Mouse (Mus musculus) heart, embryonic 15.5 days (tissue): Measurements from ENCODE around the gene Spag7. TPM values are rescaled to one million over a fixed set of nuclear protein-coding genes. Genes with fewer than 3 reads are reported as not detected.

Experiments used
- ATAC-seq: fragments of 200-750 bp; cut with Nextera tagmentation; replicated peaks from 2 replicates; pipeline ENCODE4 v1.8.0; 2017; ENCODE audit warnings: low read depth, moderate TSS enrichment; ENCODE audit not compliant: insufficient number of reproducible peaks, insufficient read depth, low FRiP score
- H3K27ac ChIP-seq: fragments of 300-500 bp; sonication (generic); 2 replicates; pipeline ENCODE4 v1.5.1; 2015; ENCODE audit warnings: mild to moderate bottlenecking, inconsistent platforms
- H3K27me3 ChIP-seq: fragments of 300-500 bp; sonication (generic); 2 replicates; pipeline ENCODE4 v1.6.1; 2015; ENCODE audit warnings: inconsistent platforms
- H3K36me3 ChIP-seq: fragments of 300-500 bp; sonication (generic); 2 replicates; pipeline ENCODE4 v1.6.1; 2015; ENCODE audit warnings: mild to moderate bottlenecking, inconsistent platforms
- H3K4me1 ChIP-seq: fragments of 300-500 bp; sonication (generic); replicated peaks from 2 replicates; pipeline ENCODE4 v1.6.1; 2015; ENCODE audit warnings: inconsistent platforms
- H3K4me2 ChIP-seq: fragments of 300-500 bp; sonication (generic); 2 replicates; pipeline ENCODE4 v1.6.1; 2015; ENCODE audit warnings: inconsistent platforms, mild to moderate bottlenecking, moderate library complexity
- H3K4me3 ChIP-seq: fragments of 300-500 bp; sonication (generic); 2 replicates; pipeline ENCODE4 v1.5.1; 2015; ENCODE audit warnings: mild to moderate bottlenecking, inconsistent platforms
- H3K9ac ChIP-seq: fragments of 300-500 bp; sonication (generic); 2 replicates; pipeline ENCODE4 v1.6.1; 2015; ENCODE audit warnings: mild to moderate bottlenecking, inconsistent platforms
- H3K9me3 ChIP-seq: fragments of 300-500 bp; sonication (generic); replicated peaks from 2 replicates; pipeline ENCODE4 v1.6.1; 2016; ENCODE audit warnings: inconsistent platforms
- WGBS: fragments of 180-500 bp; shearing (Covaris S2); methylation state at CpG from one replicate; pipeline ENCODE4 v1.1.7; 2015; ENCODE audit warnings: mixed read lengths; 5-methylcytosine and 5-hydroxymethylcytosine counted together
- polyA plus RNA-seq: library from polyadenylated mRNA; unstranded; fragments of >200 nt; fragmentation: Nextera tagmentation; extraction: Ambion mirVana; gene quantifications from 2 replicates; pipeline ENCODE4 v1.2.1, GENCODE M21; 2015

The Spag7 gene
- polyA plus RNA-seq, 1 experiment from 2014 or later, result 168 TPM

DNA sequence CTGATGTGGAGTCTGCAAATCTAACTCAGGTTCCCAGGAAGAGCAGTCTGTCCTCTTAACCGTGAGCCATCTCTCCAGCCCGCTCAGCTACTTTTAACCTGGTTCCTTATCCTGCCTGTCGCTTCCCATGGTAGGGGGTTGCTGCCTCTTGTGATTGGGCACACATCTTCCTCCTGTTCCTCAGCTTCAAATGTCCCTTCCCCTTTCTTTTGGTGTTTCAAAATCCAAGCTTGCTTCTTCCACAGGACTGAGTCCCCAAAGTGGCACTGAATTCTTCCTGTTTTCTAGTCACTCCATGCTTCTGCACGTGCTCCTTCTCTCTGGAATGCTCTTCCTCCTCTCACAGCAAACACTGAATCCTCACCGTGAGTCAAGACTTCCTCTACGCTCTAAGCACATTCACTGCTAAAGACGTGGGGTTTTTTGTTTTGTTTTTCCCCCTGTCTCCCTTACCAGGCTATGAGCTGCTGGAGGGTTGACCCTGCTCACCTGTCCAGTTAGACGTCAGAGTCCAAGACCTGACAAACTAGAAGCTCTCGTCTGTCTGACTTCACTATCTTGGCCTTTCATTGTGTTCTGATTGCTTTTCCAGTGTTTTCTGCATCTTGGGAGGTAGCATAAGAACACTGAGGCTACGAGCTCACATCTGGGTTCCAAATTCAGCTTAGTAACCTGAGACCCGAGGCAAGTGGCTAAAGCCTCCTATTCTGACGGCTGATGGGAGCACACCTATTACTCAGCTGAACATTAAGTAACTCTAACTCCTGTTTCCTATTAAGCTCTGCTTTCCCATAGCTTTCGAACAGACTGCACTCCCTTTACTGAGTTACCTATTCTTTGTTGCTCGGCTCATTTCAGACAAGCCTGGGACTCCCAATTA lies 1.7 kb downstream of the Spag7 start:
- Histone ChIP-seq H3K36me3 (peaks cover 36% of the 10 kb centered on the region), H3K4me1 (peaks cover 26% of the 10 kb centered on the region), H3K4me2 (peak overlapping the region; percentile 68), H3K9ac (peak overlapping the region; percentile 49), H3K27ac (peak overlapping the region; percentile 97), H3K27me3 (no peaks in the 10 kb centered on the region), H3K9me3 (no peaks in the 10 kb centered on the region), H3K4me3 (peak overlapping the region; percentile 61)
- no peak for ATAC-seq
- WGBS, result 64% methylated on average over 14 of the region's 14 CpGs

DNA sequence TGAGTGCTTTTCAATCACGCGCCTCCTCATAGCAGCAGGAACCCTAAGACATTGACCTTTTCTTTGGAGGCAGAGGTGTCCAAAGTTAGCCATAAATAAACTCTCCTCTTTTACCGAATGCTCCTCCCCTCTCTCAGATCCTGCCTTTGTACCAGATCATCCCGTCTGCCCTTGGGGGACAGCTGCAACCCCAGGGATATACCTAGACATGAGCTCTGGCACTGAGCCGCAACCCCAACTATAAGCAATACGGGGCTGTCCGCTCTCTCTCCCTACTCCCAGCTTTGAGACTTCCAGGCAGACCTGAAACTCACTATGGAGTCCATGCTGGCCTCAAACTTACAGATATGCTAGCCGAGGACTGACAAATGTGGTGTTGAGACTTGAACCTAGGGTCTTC lies 2.5 kb downstream of the Spag7 start:
- H3K9ac ChIP-seq, result no peak overlapping the region
- H3K36me3 ChIP-seq, result peaks cover 44% of the 10 kb centered on the region
- no peak overlapping the region for H3K4me2 ChIP-seq

DNA sequence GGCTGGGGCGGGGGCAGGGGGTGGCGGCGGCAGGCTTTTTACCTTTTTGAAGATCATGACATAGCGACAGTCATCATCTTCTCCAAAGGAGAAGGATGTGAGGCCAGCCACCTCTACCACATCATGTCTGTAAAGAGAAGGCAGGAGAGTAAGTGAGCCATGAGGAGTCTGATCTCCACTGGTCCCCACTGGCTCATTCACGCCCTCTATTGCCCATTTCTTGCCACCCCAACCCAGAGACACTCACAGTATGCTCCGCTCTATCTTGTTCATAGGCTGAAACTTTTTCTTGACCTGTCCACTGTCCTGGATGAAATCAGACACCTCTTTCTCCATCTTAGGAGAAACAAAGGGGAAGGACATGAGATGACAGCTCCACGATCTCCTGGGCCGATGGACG lies 4.5 kb downstream of the Spag7 start:
- Histone ChIP-seq H3K4me2 (no peak overlapping the region), H3K9ac (no peak overlapping the region), H3K9me3 (no peaks in the 10 kb centered on the region), H3K4me3 (no peak overlapping the region), H3K4me1 (peaks cover 28% of the 10 kb centered on the region), H3K27me3 (no peaks in the 10 kb centered on the region), H3K27ac (no peak overlapping the region), H3K36me3 (peaks cover 56% of the 10 kb centered on the region)
- WGBS, result 93% methylated on average over 9 of the region's 9 CpGs
- ATAC-seq, result no peak

More for the DNA sequence above, 2.5 kb downstream of the Spag7 start:
- Histone ChIP-seq H3K9me3 (no peaks in the 10 kb centered on the region), H3K27me3 (no peaks in the 10 kb centered on the region), H3K4me1 (peaks cover 26% of the 10 kb centered on the region), H3K4me3 (no peak overlapping the region), H3K27ac (no peak overlapping the region)
- no peak for ATAC-seq
- 94% methylated on average over 8 of the region's 8 CpGs for WGBS

DNA sequence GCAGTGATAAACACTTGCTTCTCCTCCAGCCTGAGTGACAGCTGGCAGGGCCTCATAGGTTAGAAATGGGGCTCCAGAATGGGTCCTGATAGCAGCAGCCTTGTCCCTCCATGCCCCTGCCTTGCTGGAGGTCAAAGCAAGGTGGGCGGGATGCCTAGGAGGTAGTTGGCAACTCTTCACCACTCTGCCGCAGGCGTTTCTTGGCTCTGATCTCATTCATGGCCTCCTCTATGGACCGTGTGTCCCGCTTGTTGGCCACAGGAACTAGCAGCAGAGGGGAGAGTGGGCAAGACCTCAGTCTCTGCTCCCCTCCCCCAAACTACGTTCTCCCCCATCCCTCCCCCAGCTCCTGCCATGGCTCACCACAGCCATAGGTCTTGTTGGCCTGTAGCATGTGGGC lies 5.3 kb downstream of the Spag7 start:
- peaks cover 56% of the 10 kb centered on the region for H3K36me3 ChIP-seq
- no peak overlapping the region; the same call in 1 of the 2 replicates for H3K27ac ChIP-seq
- WGBS, result 65% methylated on average over 6 of the region's 6 CpGs
- no peak overlapping the region for H3K4me2 ChIP-seq
- H3K9ac ChIP-seq, result no peak overlapping the region
- peaks cover 31% of the 10 kb centered on the region for H3K4me1 ChIP-seq
- no peak overlapping the region for H3K4me3 ChIP-seq
- ATAC-seq, result no peak
- H3K9me3 ChIP-seq, result no peaks in the 10 kb centered on the region
- H3K27me3 ChIP-seq, result no peaks in the 10 kb centered on the region

DNA sequence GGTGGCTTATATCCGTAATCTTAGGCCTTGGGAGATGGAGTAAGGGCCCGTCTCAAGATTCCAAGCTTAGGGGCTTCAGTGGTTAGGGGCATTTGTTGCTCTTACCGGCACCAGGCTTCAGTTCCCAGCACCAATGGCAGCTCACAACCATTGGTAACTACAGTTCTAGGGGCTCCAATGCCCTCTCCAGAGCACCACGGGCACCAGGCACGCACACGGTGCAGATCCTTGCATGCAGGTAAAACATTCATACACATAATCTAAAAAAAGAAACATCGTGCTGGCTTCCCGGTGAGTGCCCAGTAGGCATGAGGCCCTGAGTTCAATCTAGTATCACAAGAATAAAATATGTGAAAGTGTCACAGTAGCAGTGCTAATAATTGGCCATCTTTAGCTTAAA lies 6.1 kb downstream of the Spag7 start:
- H3K4me2 ChIP-seq, result no peak overlapping the region
- H3K36me3 ChIP-seq, result peaks cover 56% of the 10 kb centered on the region
- peaks cover 39% of the 10 kb centered on the region for H3K4me1 ChIP-seq
- no peak overlapping the region for H3K27ac ChIP-seq
- H3K27me3 ChIP-seq, result no peaks in the 10 kb centered on the region
- 72% methylated on average over 8 of the region's 8 CpGs for WGBS
- H3K9ac ChIP-seq, result no peak overlapping the region
- H3K4me3 ChIP-seq, result no peak overlapping the region
- no peaks in the 10 kb centered on the region for H3K9me3 ChIP-seq
- no peak for ATAC-seq

DNA sequence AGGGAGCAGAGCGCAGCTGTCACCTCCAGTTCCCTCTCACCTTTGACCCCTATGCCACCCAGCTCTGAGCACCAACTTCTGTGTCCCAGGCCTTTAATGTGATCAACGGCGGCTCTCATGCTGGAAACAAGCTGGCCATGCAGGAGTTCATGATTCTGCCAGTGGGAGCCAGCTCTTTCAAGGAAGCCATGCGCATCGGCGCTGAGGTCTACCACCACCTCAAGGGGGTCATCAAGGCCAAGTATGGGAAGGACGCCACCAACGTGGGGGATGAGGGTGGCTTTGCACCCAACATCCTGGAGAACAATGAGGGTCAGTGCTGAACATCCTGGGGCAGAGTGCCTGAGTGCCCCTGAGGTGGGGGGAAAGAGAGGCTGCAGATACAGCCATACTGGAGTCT lies 8.6 kb downstream of the Spag7 start:
- Histone ChIP-seq H3K9ac (no peak overlapping the region), H3K27me3 (no peaks in the 10 kb centered on the region), H3K4me2 (no peak overlapping the region), H3K36me3 (peaks cover 46% of the 10 kb centered on the region), H3K27ac (no peak overlapping the region), H3K9me3 (no peaks in the 10 kb centered on the region), H3K4me1 (peaks cover 49% of the 10 kb centered on the region), H3K4me3 (no peak overlapping the region)
- 83% methylated on average over 8 of the region's 8 CpGs for WGBS
- ATAC-seq, result no peak

DNA sequence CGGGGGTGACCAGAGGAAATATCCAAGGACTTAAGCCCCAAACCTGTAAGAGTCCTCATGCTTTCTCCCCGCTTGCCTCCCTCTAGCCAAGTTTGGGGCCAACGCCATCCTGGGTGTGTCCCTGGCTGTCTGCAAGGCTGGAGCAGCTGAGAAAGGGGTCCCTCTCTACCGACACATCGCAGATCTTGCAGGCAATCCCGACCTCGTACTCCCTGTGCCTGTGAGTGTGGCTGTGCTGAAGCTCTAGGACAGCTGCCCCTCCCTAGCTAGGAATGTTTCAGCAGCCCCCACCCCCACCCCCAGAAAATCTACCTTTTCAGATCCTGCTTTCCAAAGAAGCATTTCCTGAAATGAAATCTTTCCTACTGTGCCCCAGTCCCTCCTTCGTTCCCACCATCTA lies 10.3 kb downstream of the Spag7 start:
- 56% methylated on average over 8 of the region's 8 CpGs for WGBS
- Histone ChIP-seq H3K4me3 (peak overlapping the region; percentile 98), H3K4me1 (peaks cover 53% of the 10 kb centered on the region), H3K27me3 (no peaks in the 10 kb centered on the region), H3K27ac (no peak overlapping the region), H3K36me3 (peaks cover 30% of the 10 kb centered on the region), H3K4me2 (peak overlapping the region; percentile 93), H3K9ac (no peak overlapping the region), H3K9me3 (no peaks in the 10 kb centered on the region)
- no peak for ATAC-seq

DNA sequence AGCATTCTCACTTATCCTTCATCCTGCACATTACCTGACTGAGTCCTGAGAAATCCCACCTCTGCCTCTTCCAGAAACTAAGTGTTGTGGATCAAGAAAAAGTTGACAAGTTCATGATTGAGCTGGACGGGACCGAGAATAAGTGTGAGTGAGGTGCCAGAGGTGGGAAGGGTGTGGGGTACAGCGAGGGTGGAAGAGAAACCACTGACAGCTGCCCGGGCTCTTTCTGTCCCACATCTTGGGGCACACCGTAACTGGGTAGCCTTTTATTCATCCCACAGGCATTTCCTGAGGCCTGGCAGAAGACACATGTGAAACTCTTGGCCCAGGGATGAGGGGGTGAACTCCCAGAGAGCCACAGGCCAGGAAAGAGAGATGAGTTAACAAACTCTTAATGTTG lies 10.7 kb downstream of the Spag7 start:
- ATAC-seq, result no peak
- no peaks in the 10 kb centered on the region for H3K9me3 ChIP-seq
- peak overlapping the region; percentile 99 for H3K27ac ChIP-seq
- H3K36me3 ChIP-seq, result peaks cover 28% of the 10 kb centered on the region
- H3K4me1 ChIP-seq, result peaks cover 53% of the 10 kb centered on the region
- 69% methylated on average over 5 of the region's 5 CpGs for WGBS
- H3K27me3 ChIP-seq, result no peaks in the 10 kb centered on the region
- H3K4me3 ChIP-seq, result peak overlapping the region; percentile 98
- peak overlapping the region; percentile 93 for H3K4me2 ChIP-seq
- peak overlapping the region; percentile 59 for H3K9ac ChIP-seq

DNA sequence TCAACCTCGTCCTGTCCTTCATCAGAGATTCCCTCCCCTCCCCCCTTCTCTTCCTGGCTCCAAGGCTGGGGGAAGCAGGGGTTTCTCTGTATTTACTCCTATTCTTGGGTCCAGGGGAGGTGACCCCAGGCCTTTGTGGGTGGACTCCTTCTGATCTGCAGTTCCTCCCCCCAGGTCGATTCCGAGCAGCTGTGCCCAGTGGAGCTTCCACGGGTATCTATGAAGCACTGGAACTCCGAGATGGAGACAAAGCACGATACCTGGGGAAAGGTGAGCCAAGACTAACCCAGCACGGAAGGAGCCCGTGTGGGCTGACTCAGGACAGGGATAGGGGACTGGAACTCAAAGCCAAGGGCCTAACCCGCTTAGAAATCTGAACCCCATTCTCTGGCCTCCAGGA lies 11.2 kb downstream of the Spag7 start:
- H3K4me2 ChIP-seq, result peak overlapping the region; percentile 93
- 47% methylated on average over 9 of the region's 9 CpGs for WGBS
- peak overlapping the region; percentile 99 for H3K27ac ChIP-seq
- H3K9me3 ChIP-seq, result no peaks in the 10 kb centered on the region
- H3K27me3 ChIP-seq, result no peaks in the 10 kb centered on the region
- peaks cover 54% of the 10 kb centered on the region for H3K4me1 ChIP-seq
- peaks cover 25% of the 10 kb centered on the region for H3K36me3 ChIP-seq
- peak overlapping the region; percentile 59 for H3K9ac ChIP-seq
- H3K4me3 ChIP-seq, result peak overlapping the region; percentile 98
- no peak for ATAC-seq

DNA sequence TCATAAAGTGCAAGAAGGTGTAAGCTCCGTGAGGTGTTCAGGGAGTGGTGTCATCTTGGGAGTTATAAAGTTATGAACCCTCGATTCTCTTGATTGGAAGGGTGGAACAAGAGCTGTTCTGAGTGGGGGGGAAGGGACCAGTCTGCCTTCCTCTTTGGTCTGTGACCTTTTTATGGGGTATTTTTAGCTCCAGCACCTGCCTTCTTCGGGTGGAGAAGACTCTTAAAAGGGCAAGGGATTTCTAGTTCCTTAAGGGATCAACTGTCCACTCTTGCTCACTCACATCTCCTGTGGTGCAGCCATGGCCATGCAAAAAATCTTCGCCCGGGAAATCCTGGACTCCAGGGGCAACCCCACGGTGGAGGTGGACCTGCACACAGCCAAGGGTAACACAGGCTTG lies 11.6 kb downstream of the Spag7 start:
- H3K4me3 ChIP-seq, result peak overlapping the region; percentile 98
- WGBS, result 34% methylated on average over 6 of the region's 6 CpGs
- no peaks in the 10 kb centered on the region for H3K9me3 ChIP-seq
- no peaks in the 10 kb centered on the region for H3K27me3 ChIP-seq
- ATAC-seq, result no peak
- H3K27ac ChIP-seq, result peak overlapping the region; percentile 99
- H3K4me1 ChIP-seq, result peaks cover 57% of the 10 kb centered on the region
- peak overlapping the region; percentile 93 for H3K4me2 ChIP-seq
- peaks cover 25% of the 10 kb centered on the region for H3K36me3 ChIP-seq
- H3K9ac ChIP-seq, result peak overlapping the region; percentile 59

DNA sequence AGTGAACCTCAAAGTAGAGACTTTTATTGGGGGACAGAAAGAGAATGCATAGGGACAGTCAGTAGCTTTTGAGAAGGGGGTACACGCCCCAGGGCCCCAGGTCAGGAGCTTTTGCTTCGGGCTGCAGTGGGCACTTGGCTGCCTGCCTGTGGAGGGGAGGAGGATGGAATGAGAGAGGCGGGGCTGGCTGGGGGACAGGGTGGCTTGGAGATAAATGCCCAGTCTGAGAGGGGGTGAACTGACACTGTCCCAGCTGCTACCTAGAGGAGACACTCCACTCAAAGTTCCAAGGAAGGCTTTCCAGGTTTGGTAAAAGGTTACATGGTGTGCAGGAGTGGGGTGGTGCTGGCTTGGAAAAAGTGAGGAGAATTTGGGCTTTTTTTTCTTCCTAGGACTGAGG lies 12.3 kb downstream of the Spag7 start, which contains the start of gene Eno3:
Gene Eno3 (plus strand): TSS at position 239 of the 400 bp plus-strand sequence.
- Histone ChIP-seq H3K9ac (peak within 1 kb of the TSS; percentile 100), H3K4me2 (peak within 1 kb of the TSS; percentile 93), H3K36me3 (peaks cover 25% of the 10 kb centered on the region), H3K4me1 (peaks cover 63% of the 10 kb centered on the region), H3K9me3 (no peaks in the 10 kb centered on the region), H3K27me3 (no peaks in the 10 kb centered on the region), H3K27ac (peak within 1 kb of the TSS; percentile 99), H3K4me3 (peak within 1 kb of the TSS; percentile 98)
- 12% methylated on average over 3 of the region's 3 CpGs for WGBS
- ATAC-seq, result peak; percentile 48
